Mouse (Mus musculus): ENCODE results near the gene Unc5c. TPM values are rescaled to one million over a fixed set of nuclear protein-coding genes. Genes with fewer than 3 reads are reported as not detected.

The Unc5c gene
- polyA plus RNA-seq, 2 experiments, result 11.9 to 12.5 TPM

DNA sequence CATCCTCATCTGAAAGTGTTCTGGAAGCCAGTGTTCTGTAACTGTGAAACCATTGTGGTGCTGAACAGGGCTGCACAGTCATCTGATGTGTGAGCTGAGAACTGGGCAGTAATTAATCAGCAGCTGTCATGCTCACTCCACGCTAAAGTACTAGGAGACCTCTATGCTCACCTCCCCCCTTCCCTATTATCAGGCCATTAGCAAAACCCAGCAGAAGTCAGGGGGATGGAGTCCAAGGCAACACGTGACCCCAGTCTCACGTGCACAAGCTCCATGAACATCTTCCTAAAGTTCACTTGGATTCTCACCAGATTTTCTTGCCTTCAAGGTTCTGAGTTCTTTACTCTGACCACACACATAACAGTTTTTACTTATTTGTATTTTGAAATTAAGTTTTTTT, 11.7 kb downstream of the Unc5c start:
- Histone ChIP-seq H3K4me1 (ENCODE audit: control insufficient read depth, insufficient read depth, low read length) (peaks cover 14% of the 10 kb centered on the region), H3K4me3 (replicated peaks; ENCODE audit: low read length) (no peak overlapping the region), H3K27ac (replicated peaks; ENCODE audit: low read depth, low read length) (no peak overlapping the region), H3K9me3 (ENCODE audit: control insufficient read depth, low read length) (no peaks in the 10 kb centered on the region), H3K4me2 (replicated peaks; ENCODE audit: low read depth, low read length, severe bottlenecking) (no peak overlapping the region), H3K36me3 (ENCODE audit: control insufficient read depth, insufficient read depth, low read length) (no peaks in the 10 kb centered on the region), H3K27me3 (ENCODE audit: control insufficient read depth, insufficient read depth, low read length) (no peaks in the 10 kb centered on the region), H3K9ac (ENCODE audit: low read depth, low read length, severe bottlenecking) (no peak overlapping the region)
- WGBS, result 33% methylated on average over 3 of the region's 3 CpGs
- TF ChIP-seq POLR2A (IDR thresholded peaks at IDR 0.05; ENCODE audit: borderline replicate concordance, extremely low read depth, insufficient read depth, insufficient read length), result no peak
- DNase-seq (ENCODE audit: low spot score) (no peak), ATAC-seq (ENCODE audit: low FRiP score, low read depth) (no peak)

- ATAC-seq (ENCODE audit: low FRiP score, low read depth), result no peak
- no peaks in the 10 kb centered on the region for H3K36me3 ChIP-seq (ENCODE audit: control insufficient read depth, insufficient read depth, low read length)
- WGBS, result 47% methylated on average over 4 of the region's 4 CpGs
- H3K27ac ChIP-seq (replicated peaks; ENCODE audit: low read depth, low read length), result no peak overlapping the region
- H3K4me1 ChIP-seq (ENCODE audit: control insufficient read depth, insufficient read depth, low read length), result peaks cover 6% of the 10 kb centered on the region
- no peak overlapping the region for H3K9ac ChIP-seq (ENCODE audit: low read depth, low read length, severe bottlenecking)
- H3K4me3 ChIP-seq (replicated peaks; ENCODE audit: low read length), result no peak overlapping the region
- no peaks in the 10 kb centered on the region for H3K27me3 ChIP-seq (ENCODE audit: control insufficient read depth, insufficient read depth, low read length)
- TF ChIP-seq POLR2A (IDR thresholded peaks at IDR 0.05; ENCODE audit: borderline replicate concordance, extremely low read depth, insufficient read depth, insufficient read length), result no peak
- no peaks in the 10 kb centered on the region for H3K9me3 ChIP-seq (ENCODE audit: control insufficient read depth, low read length)
- DNase-seq (ENCODE audit: low spot score), result no peak
- H3K4me2 ChIP-seq (replicated peaks; ENCODE audit: low read depth, low read length, severe bottlenecking), result no peak overlapping the region
Measured at GRCm38 (mm10) chr3:141482465-141482864, 17.4 kb downstream of the Unc5c start.

DNA sequence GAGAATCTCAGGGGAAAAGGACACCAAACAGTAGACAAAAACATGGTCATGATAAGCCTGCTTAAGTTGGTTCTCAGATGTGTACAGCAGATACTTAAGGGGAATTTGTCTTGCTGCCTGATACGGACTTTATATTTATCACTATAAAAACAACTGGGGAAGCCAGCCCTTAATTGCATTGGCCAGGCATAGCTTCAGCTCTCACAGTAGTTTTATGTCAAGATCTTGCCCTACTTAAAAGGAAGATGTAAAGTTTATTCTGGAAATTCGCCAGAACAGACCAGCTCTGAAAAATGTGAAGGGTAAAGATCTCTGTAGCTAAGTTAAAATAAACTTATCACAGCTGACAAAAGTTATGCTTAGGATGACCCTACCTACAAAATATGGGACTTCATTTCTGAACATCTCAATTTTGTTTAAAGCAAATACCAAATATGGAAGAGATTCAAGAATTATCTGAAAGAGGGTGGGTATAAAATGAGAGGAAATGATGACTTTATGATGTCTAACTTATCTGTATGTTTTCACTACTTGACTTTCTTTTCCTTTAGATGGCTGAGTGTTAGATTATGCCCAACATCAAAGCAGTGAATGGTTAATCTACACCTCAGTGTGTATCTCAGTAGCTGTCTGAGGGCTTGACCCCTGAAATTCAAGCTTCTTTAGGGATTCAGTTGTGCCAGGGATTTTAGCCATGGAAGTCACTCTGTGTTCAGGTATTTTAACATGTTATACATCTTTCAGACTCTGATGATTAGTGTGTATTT, 18.8 kb downstream of the Unc5c start:
- whole genome bisulfite sequencing, result 68% methylated on average over 2 of the region's 2 CpGs
- no peak for TF ChIP-seq POLR2A (IDR thresholded peaks at IDR 0.05; ENCODE audit: borderline replicate concordance, extremely low read depth, insufficient read depth, insufficient read length)
- no peak for ATAC-seq (ENCODE audit: low FRiP score, low read depth)
- Histone ChIP-seq H3K9ac (ENCODE audit: low read depth, low read length, severe bottlenecking) (no peak overlapping the region), H3K27me3 (ENCODE audit: control insufficient read depth, insufficient read depth, low read length) (no peaks in the 10 kb centered on the region), H3K9me3 (ENCODE audit: control insufficient read depth, low read length) (no peaks in the 10 kb centered on the region), H3K4me3 (replicated peaks; ENCODE audit: low read length) (no peak overlapping the region), H3K36me3 (ENCODE audit: control insufficient read depth, insufficient read depth, low read length) (no peaks in the 10 kb centered on the region), H3K4me1 (ENCODE audit: control insufficient read depth, insufficient read depth, low read length) (peaks cover 6% of the 10 kb centered on the region), H3K27ac (replicated peaks; ENCODE audit: low read depth, low read length) (no peak overlapping the region), H3K4me2 (replicated peaks; ENCODE audit: low read depth, low read length, severe bottlenecking) (no peak overlapping the region)
- DNase-seq (ENCODE audit: low spot score), result no peak

DNA sequence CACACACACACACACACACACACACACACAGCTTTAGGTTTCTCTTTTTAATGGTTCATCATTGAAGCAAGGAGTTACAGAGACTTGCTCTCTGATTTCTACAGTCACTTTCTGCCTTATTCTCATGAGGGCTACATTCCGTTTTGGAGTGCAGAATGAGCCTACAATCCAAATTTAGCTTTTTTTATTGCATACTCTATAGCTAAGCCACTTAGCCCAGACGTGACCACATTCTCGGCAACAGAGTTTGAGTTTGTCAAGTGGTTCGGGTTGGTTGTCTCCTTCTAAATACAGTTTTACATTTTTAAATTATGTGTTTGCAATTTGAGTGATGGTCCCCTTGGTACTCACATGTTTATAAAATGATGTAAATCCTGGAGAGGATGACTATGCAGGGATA, 20.2 kb downstream of the Unc5c start:
- WGBS, result 47% methylated on average over 4 of the region's 4 CpGs
- H3K36me3 ChIP-seq (ENCODE audit: control insufficient read depth, insufficient read depth, low read length), result no peaks in the 10 kb centered on the region
- ATAC-seq (ENCODE audit: low FRiP score, low read depth) (peak; percentile 41; the same call in 1 of the 2 replicates), DNase-seq (ENCODE audit: low spot score) (no peak)
- no peak overlapping the region for H3K4me3 ChIP-seq (replicated peaks; ENCODE audit: low read length)
- no peaks in the 10 kb centered on the region for H3K27me3 ChIP-seq (ENCODE audit: control insufficient read depth, insufficient read depth, low read length)
- no peak overlapping the region for H3K9ac ChIP-seq (ENCODE audit: low read depth, low read length, severe bottlenecking)
- no peaks in the 10 kb centered on the region for H3K9me3 ChIP-seq (ENCODE audit: control insufficient read depth, low read length)
- no peak overlapping the region for H3K27ac ChIP-seq (replicated peaks; ENCODE audit: low read depth, low read length)
- no peak overlapping the region for H3K4me2 ChIP-seq (replicated peaks; ENCODE audit: low read depth, low read length, severe bottlenecking)
- H3K4me1 ChIP-seq (ENCODE audit: control insufficient read depth, insufficient read depth, low read length), result peaks cover 6% of the 10 kb centered on the region
- TF ChIP-seq POLR2A (IDR thresholded peaks at IDR 0.05; ENCODE audit: borderline replicate concordance, extremely low read depth, insufficient read depth, insufficient read length), result no peak

DNA sequence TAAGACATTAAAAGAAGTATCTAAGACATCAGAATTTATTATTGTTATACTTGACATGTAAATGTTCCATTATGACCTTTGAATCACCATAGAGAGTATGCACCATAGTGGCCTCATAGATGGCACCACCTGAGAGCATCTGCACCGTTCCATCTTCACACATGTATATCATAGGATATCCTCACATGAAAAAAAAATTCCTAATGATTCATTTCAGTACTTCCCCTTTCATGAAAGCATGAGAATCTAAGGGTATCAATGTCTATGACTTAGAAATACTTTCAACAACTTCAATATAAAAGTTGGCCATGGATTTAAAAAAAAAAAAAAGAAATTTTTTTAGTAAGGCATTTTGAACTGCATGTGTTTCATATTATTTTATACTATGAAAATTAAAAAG, 25.6 kb downstream of the Unc5c start:
- H3K9me3 ChIP-seq (ENCODE audit: control insufficient read depth, low read length), result no peaks in the 10 kb centered on the region
- TF ChIP-seq POLR2A (IDR thresholded peaks at IDR 0.05; ENCODE audit: borderline replicate concordance, extremely low read depth, insufficient read depth, insufficient read length), result no peak
- H3K4me3 ChIP-seq (replicated peaks; ENCODE audit: low read length), result no peak overlapping the region
- no peak for DNase-seq (ENCODE audit: low spot score)
- no peak overlapping the region for H3K4me2 ChIP-seq (replicated peaks; ENCODE audit: low read depth, low read length, severe bottlenecking)
- no peaks in the 10 kb centered on the region for H3K36me3 ChIP-seq (ENCODE audit: control insufficient read depth, insufficient read depth, low read length)
- WGBS, result 89% methylated on average over 1 of the region's 1 CpGs
- peaks cover 16% of the 10 kb centered on the region for H3K4me1 ChIP-seq (ENCODE audit: control insufficient read depth, insufficient read depth, low read length)
- H3K27ac ChIP-seq (replicated peaks; ENCODE audit: low read depth, low read length), result no peak overlapping the region
- no peaks in the 10 kb centered on the region for H3K27me3 ChIP-seq (ENCODE audit: control insufficient read depth, insufficient read depth, low read length)
- ATAC-seq (ENCODE audit: low FRiP score, low read depth), result no peak
- H3K9ac ChIP-seq (ENCODE audit: low read depth, low read length, severe bottlenecking), result no peak overlapping the region
